Mouse (Mus musculus) heart, postnatal 4 days (tissue): Measurements from ENCODE around the gene Olfr763. TPM values are rescaled to one million over a fixed set of nuclear protein-coding genes. Genes with fewer than 3 reads are reported as not detected.
"Not testable (repeated sequence)": the region's sequence is repeated elsewhere in the genome, so short reads cannot be mapped to it uniquely, and the experiment has no call there.

Experiments
- DNase-seq: peaks from one replicate; pipeline ENCODE4 v3.0.0; 2021
- total RNA-seq, 2 experiments: library from RNA; stranded (reverse); gene quantifications; 2 replicates each; pipeline ENCODE4 v1.2.3; 2021

The Olfr763 gene
- total RNA-seq, 2 experiments from 2014 or later: not detected

GRCm38 (mm10) chr10:129049898-129050297 is 39.3 kb downstream of the Olfr763 start, which contains the start of gene Olfr765:
TSS of gene Olfr765 (minus strand) at chr10:129049998.
- not testable (repeated sequence) for DNase-seq

Other genes starting within 250 kb of the Olfr763 start
- gene Mmp19, start 219.9 kb upstream of the Olfr763 start, total RNA-seq: 1 to 10 TPM; 2.3 to 2.9 TPM
- gene Dnajc14, start 206.7 kb upstream of the Olfr763 start, total RNA-seq: 10 to 100 TPM; 45.0 to 48.0 TPM
- 10 to 100 TPM; 12.8 to 15.4 TPM for gene Tmem198b, start 206.4 kb upstream of the Olfr763 start, total RNA-seq
- gene Sarnp, start 193.5 kb upstream of the Olfr763 start, total RNA-seq: 10 to 100 TPM; 56.1 to 57.3 TPM
- 10 to 100 TPM in 1 of 2 experiments, 1 to 10 TPM in 1; 9.5 to 10.1 TPM for gene Ormdl2, start 189.1 kb upstream of the Olfr763 start, total RNA-seq
- 1 to 10 TPM; 3.8 to 4.1 TPM for gene Gdf11, start 119.1 kb upstream of the Olfr763 start, total RNA-seq
- 100 to 1,000 TPM; 216 to 226 TPM for gene Cd63, start 109.8 kb upstream of the Olfr763 start, total RNA-seq
- 1 to 10 TPM; 5.3 to 5.6 TPM for gene Rdh5, start 87.9 kb upstream of the Olfr763 start, total RNA-seq
- gene Bloc1s1, start 86.8 kb upstream of the Olfr763 start, total RNA-seq: 100 to 1,000 TPM; 152 to 180 TPM
- gene Itga7, start 77.0 kb upstream of the Olfr763 start, total RNA-seq: 10 to 100 TPM; 69.6 to 78.5 TPM
- gene Mettl7b, start 49.8 kb upstream of the Olfr763 start, total RNA-seq: under 1 TPM in 1 of 2 experiments, not detected in 1; 0.21 TPM
- gene Olfr9, start 21.4 kb upstream of the Olfr763 start, total RNA-seq: not detected
- not detected for gene Olfr764-ps1, start 29.1 kb downstream of the Olfr763 start, total RNA-seq
- not detected for gene Olfr765, start 39.2 kb downstream of the Olfr763 start, total RNA-seq
- not detected for gene Olfr766-ps1, start 58.2 kb downstream of the Olfr763 start, total RNA-seq
- not detected for gene Olfr767, start 72.1 kb downstream of the Olfr763 start, total RNA-seq
- not detected for gene Olfr768, start 88.6 kb downstream of the Olfr763 start, total RNA-seq
- gene Olfr769, start 107.1 kb downstream of the Olfr763 start, total RNA-seq: not detected
- gene Olfr770, start 128.2 kb downstream of the Olfr763 start, total RNA-seq: not detected
- gene Olfr771, start 154.0 kb downstream of the Olfr763 start, total RNA-seq: not detected
- not detected for gene Olfr772, start 167.1 kb downstream of the Olfr763 start, total RNA-seq
- not detected for gene Olfr773, start 176.6 kb downstream of the Olfr763 start, total RNA-seq
- not detected for gene Olfr774, start 225.4 kb downstream of the Olfr763 start, total RNA-seq
- not detected for gene Olfr775, start 237.6 kb downstream of the Olfr763 start, total RNA-seq
- not detected for gene Olfr776, start 248.3 kb downstream of the Olfr763 start, total RNA-seq